18 mouse cellular contexts compared by ENCODE assay signal in the genomic region with DNA sequence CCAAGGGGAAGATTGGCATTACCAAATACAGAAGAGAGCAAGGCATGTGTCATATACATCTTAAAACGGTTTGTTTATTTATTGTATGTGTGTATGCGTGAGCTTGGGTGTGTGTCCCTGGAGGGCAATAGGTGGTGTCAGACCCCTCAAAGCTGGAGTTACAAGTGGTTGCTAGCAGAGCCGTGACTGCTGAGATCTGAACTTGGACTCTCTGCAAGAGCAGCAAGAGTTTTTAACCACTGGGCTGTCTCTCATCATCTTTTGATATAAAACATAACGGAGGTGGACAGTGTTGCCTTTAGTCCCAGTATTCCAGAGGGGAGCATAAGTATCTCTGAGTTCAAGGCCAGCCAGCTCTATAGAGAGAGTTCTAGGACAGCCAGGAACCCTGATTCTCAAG. TPM values are rescaled to one million over a fixed set of nuclear protein-coding genes. Genes with fewer than 3 reads are reported as not detected.
DNase-seq lines count a peak whose midpoint lies in the region; ATAC-seq and TF ChIP-seq lines count a peak whose summit lies in the region.
"Had no signal": no experiment of that assay in that cellular context is flagged by ENCODE, and none has a peak within 500 bp of the region (broad histone marks: within the 10 kb centered on the region; RNA-seq: fewer than 3 reads in every experiment).

No protein-coding gene starts in this region.

- H3K27me3 ChIP-seq in hindbrain, embryonic 11.5 days (ENCODE audit: control insufficient read depth, insufficient read depth, low read length) = no peaks in the 10 kb centered on the region
- H3K27me3 ChIP-seq in hindbrain, postnatal 0 days (ENCODE audit: insufficient read depth, low read length) = no peaks in the 10 kb centered on the region
- H3K27me3 ChIP-seq in hindbrain, embryonic 12.5 days = peaks cover 3% of the 10 kb centered on the region; the same call in 1 of the 2 replicates
- H3K27me3 ChIP-seq in hindbrain, embryonic 15.5 days = no peaks in the 10 kb centered on the region
- no peaks in the 10 kb centered on the region for H3K27me3 ChIP-seq in midbrain, embryonic 16.5 days (ENCODE audit: control insufficient read depth, insufficient read depth, low read depth, low read length)

- H3K36me3 ChIP-seq in hindbrain, embryonic 11.5 days (ENCODE audit: control insufficient read depth, insufficient read depth, low read length) = no peaks in the 10 kb centered on the region
- no peaks in the 10 kb centered on the region for H3K36me3 ChIP-seq in hindbrain, postnatal 0 days (ENCODE audit: insufficient read depth, low read length)
- no peaks in the 10 kb centered on the region for H3K36me3 ChIP-seq in hindbrain, embryonic 12.5 days
- H3K36me3 ChIP-seq in hindbrain, embryonic 15.5 days = no peaks in the 10 kb centered on the region
- no peaks in the 10 kb centered on the region for H3K36me3 ChIP-seq in midbrain, embryonic 16.5 days (ENCODE audit: control insufficient read depth, insufficient read depth, low read length)
- H3K36me3 ChIP-seq: liver, embryonic 15.5 days; lung, embryonic 15.5 days had no signal

- no peak for TF ChIP-seq CTCF in hindbrain, postnatal 0 days (IDR thresholded peaks at IDR 0.05; ENCODE audit: low read depth)

- no peak overlapping the region for H3K4me3 ChIP-seq in hindbrain, embryonic 11.5 days (ENCODE audit: low read depth, low read length)
- H3K4me3 ChIP-seq in hindbrain, postnatal 0 days (ENCODE audit: low read length) = no peak overlapping the region
- no peak overlapping the region for H3K4me3 ChIP-seq in hindbrain, embryonic 12.5 days
- H3K4me3 ChIP-seq in hindbrain, embryonic 15.5 days = no peak overlapping the region
- H3K4me3 ChIP-seq in midbrain, embryonic 16.5 days (ENCODE audit: low read depth, low read length) = no peak overlapping the region
- H3K4me3 ChIP-seq: liver, embryonic 15.5 days; lung, embryonic 15.5 days; myocyte had no signal

- H3K4me2 ChIP-seq in hindbrain, embryonic 11.5 days (replicated peaks; ENCODE audit: low read depth, low read length) = no peak overlapping the region
- H3K4me2 ChIP-seq in hindbrain, postnatal 0 days (ENCODE audit: low read depth, low read length) = no peak overlapping the region
- peak overlapping the region; percentile 39 for H3K4me2 ChIP-seq in hindbrain, embryonic 12.5 days (replicated peaks)
- peak overlapping the region; percentile 32; the same call in 1 of the 2 replicates for H3K4me2 ChIP-seq in hindbrain, embryonic 15.5 days
- H3K4me2 ChIP-seq in midbrain, embryonic 16.5 days (ENCODE audit: low read length) = no peak overlapping the region
- H3K4me2 ChIP-seq: liver, embryonic 15.5 days; lung, embryonic 15.5 days had no signal

- ATAC-seq in hindbrain, embryonic 11.5 days (ENCODE audit: low FRiP score) = no peak
- no peak for ATAC-seq in hindbrain, postnatal 0 days
- ATAC-seq in hindbrain, embryonic 12.5 days (ENCODE audit: low FRiP score) = no peak
- ATAC-seq in hindbrain, embryonic 15.5 days (ENCODE audit: low FRiP score, low read depth) = no peak
- ATAC-seq in midbrain, embryonic 16.5 days = no peak
- ATAC-seq: intestine, embryonic 16.5 days had no signal

- H3K4me1 ChIP-seq in hindbrain, embryonic 11.5 days (replicated peaks; ENCODE audit: control insufficient read depth, insufficient read depth, low read length) = peaks cover 11% of the 10 kb centered on the region; the same call in 1 of the 2 replicates
- H3K4me1 ChIP-seq in hindbrain, postnatal 0 days (ENCODE audit: insufficient read depth, low read length) = no peaks in the 10 kb centered on the region
- peaks cover 33% of the 10 kb centered on the region for H3K4me1 ChIP-seq in hindbrain, embryonic 12.5 days
- H3K4me1 ChIP-seq in hindbrain, embryonic 15.5 days (replicated peaks) = peaks cover 11% of the 10 kb centered on the region
- H3K4me1 ChIP-seq in midbrain, embryonic 16.5 days (ENCODE audit: control insufficient read depth, insufficient read depth, low read length) = peaks cover 19% of the 10 kb centered on the region
- H3K4me1 ChIP-seq: liver, embryonic 15.5 days; lung, embryonic 15.5 days had no signal

- WGBS in hindbrain, embryonic 11.5 days = 68% methylated on average over 4 of the region's 4 CpGs
- 61% methylated on average over 4 of the region's 4 CpGs for WGBS in hindbrain, postnatal 0 days
- 69% methylated on average over 4 of the region's 4 CpGs for WGBS in hindbrain, embryonic 12.5 days
- 61% methylated on average over 4 of the region's 4 CpGs for WGBS in hindbrain, embryonic 15.5 days
- 51% methylated on average over 4 of the region's 4 CpGs for WGBS in midbrain, embryonic 16.5 days

- H3K27ac ChIP-seq in hindbrain, embryonic 11.5 days (ENCODE audit: low read depth, low read length) = 0 out of 2 replicates have a peak overlapping the region, but pooled peaks have one; percentile 19
- no peak overlapping the region for H3K27ac ChIP-seq in hindbrain, postnatal 0 days
- H3K27ac ChIP-seq in hindbrain, embryonic 12.5 days = peak overlapping the region; percentile 74; the same call in 1 of the 2 replicates
- H3K27ac ChIP-seq in hindbrain, embryonic 15.5 days (replicated peaks) = no peak overlapping the region
- H3K27ac ChIP-seq in midbrain, embryonic 16.5 days (ENCODE audit: low read length) = peak overlapping the region; percentile 82
- H3K27ac ChIP-seq: liver, embryonic 15.5 days; lung, embryonic 15.5 days had no signal

- DNase-seq in hindbrain, embryonic 11.5 days (ENCODE audit: low spot score) = no peak
- DNase-seq in hindbrain, postnatal 0 days (ENCODE audit: low spot score) = no peak
- no peak for DNase-seq in adrenal gland, adult (ENCODE audit: inconsistent age in 2 of 2, low spot score in 1 of 2)
- DNase-seq in layer of hippocampus, postnatal 14 days (ENCODE audit: low spot score in 2 of 2) = no peak
- DNase-seq: adrenal gland, adult 8-10 months; cerebellum, adult 11-12 months; gastrocnemius, postnatal 10 days; kidney, postnatal 25 days; liver; lung, postnatal 4 days had no signal

- H3K9ac ChIP-seq in hindbrain, embryonic 11.5 days (ENCODE audit: low read depth, low read length) = no peak overlapping the region
- H3K9ac ChIP-seq in hindbrain, postnatal 0 days (replicated peaks; ENCODE audit: low read length) = no peak overlapping the region
- H3K9ac ChIP-seq in hindbrain, embryonic 12.5 days = no peak overlapping the region
- no peak overlapping the region for H3K9ac ChIP-seq in hindbrain, embryonic 15.5 days
- H3K9ac ChIP-seq in midbrain, embryonic 16.5 days (ENCODE audit: low read depth, low read length) = no peak overlapping the region
- H3K9ac ChIP-seq: liver, embryonic 15.5 days; lung, embryonic 15.5 days had no signal

- H3K9me3 ChIP-seq in hindbrain, embryonic 11.5 days (ENCODE audit: control insufficient read depth, low read length) = no peaks in the 10 kb centered on the region
- H3K9me3 ChIP-seq in hindbrain, postnatal 0 days (ENCODE audit: low read length) = no peaks in the 10 kb centered on the region
- H3K9me3 ChIP-seq in hindbrain, embryonic 12.5 days (replicated peaks) = no peaks in the 10 kb centered on the region
- no peaks in the 10 kb centered on the region for H3K9me3 ChIP-seq in hindbrain, embryonic 15.5 days
- H3K9me3 ChIP-seq in midbrain, embryonic 16.5 days (replicated peaks; ENCODE audit: control insufficient read depth, low read length, poor library complexity, severe bottlenecking) = no peaks in the 10 kb centered on the region
- H3K9me3 ChIP-seq: liver, embryonic 15.5 days; lung, embryonic 15.5 days had no signal

RNA-seq across cellular contexts. Expression of a gene that starts 18.0 kb away (rescaled TPM):
- 49.4 and 57.3 TPM in 2 replicates for polyA plus RNA-seq in hindbrain, embryonic 11.5 days (2014; fragmentation: Nextera tagmentation; extraction: Ambion mirVana)
- 41.5 and 49.3 TPM in 2 replicates for total RNA-seq in hindbrain, postnatal 0 days (2014; rRNA removed)
- polyA plus RNA-seq in hindbrain, postnatal 0 days (2015; fragmentation: Nextera tagmentation; extraction: Ambion mirVana) = 45.8 and 45.9 TPM in 2 replicates
- 50.0 and 58.8 TPM in 2 replicates for polyA plus RNA-seq in hindbrain, embryonic 12.5 days (2016; fragmentation: Nextera tagmentation; extraction: Ambion mirVana)
- 36.5 and 38.6 TPM in 2 replicates for polyA plus RNA-seq in hindbrain, embryonic 15.5 days (2015; fragmentation: Nextera tagmentation; extraction: Ambion mirVana)
- polyA plus RNA-seq in midbrain, embryonic 16.5 days (2015; fragmentation: Nextera tagmentation; extraction: Ambion mirVana) = 47.8 and 51.1 TPM in 2 replicates
- 10 to 100 TPM; 34.4 to 43.7 TPM for total RNA-seq in layer of hippocampus, postnatal 14 days (2021)

RNA-seq across cellular contexts. Expression of a gene that starts 29.0 kb away (rescaled TPM):
- polyA plus RNA-seq in hindbrain, embryonic 11.5 days (2014; fragmentation: Nextera tagmentation; extraction: Ambion mirVana) = 24.8 and 34.2 TPM in 2 replicates
- total RNA-seq in hindbrain, postnatal 0 days (2014; rRNA removed) = 24.0 and 32.8 TPM in 2 replicates
- polyA plus RNA-seq in hindbrain, postnatal 0 days (2015; fragmentation: Nextera tagmentation; extraction: Ambion mirVana) = 23.2 and 23.8 TPM in 2 replicates
- polyA plus RNA-seq in hindbrain, embryonic 12.5 days (2016; fragmentation: Nextera tagmentation; extraction: Ambion mirVana) = 49.3 and 50.5 TPM in 2 replicates
- 29.1 and 33.6 TPM in 2 replicates for polyA plus RNA-seq in hindbrain, embryonic 15.5 days (2015; fragmentation: Nextera tagmentation; extraction: Ambion mirVana)
- polyA plus RNA-seq in midbrain, embryonic 16.5 days (2015; fragmentation: Nextera tagmentation; extraction: Ambion mirVana) = 37.3 and 43.3 TPM in 2 replicates
- 10 to 100 TPM; 14.8 TPM for total RNA-seq in layer of hippocampus, postnatal 14 days (2021)
- total RNA-seq: hematopoietic stem cell, adult 5-6 weeks had no signal

RNA-seq across cellular contexts. Expression of a gene that starts 35.5 kb away (rescaled TPM):
- 7.6 and 9.4 TPM in 2 replicates for polyA plus RNA-seq in hindbrain, embryonic 11.5 days (2014; fragmentation: Nextera tagmentation; extraction: Ambion mirVana)
- 2.6 and 3.2 TPM in 2 replicates for total RNA-seq in hindbrain, postnatal 0 days (2014; rRNA removed)
- polyA plus RNA-seq in hindbrain, postnatal 0 days (2015; fragmentation: Nextera tagmentation; extraction: Ambion mirVana) = 4.3 and 4.4 TPM in 2 replicates
- polyA plus RNA-seq in hindbrain, embryonic 12.5 days (2016; fragmentation: Nextera tagmentation; extraction: Ambion mirVana) = 12.0 and 13.3 TPM in 2 replicates
- 10.1 and 12.7 TPM in 2 replicates for polyA plus RNA-seq in hindbrain, embryonic 15.5 days (2015; fragmentation: Nextera tagmentation; extraction: Ambion mirVana)
- 11.0 and 11.4 TPM in 2 replicates for polyA plus RNA-seq in midbrain, embryonic 16.5 days (2015; fragmentation: Nextera tagmentation; extraction: Ambion mirVana)
- 1 to 10 TPM; 5.1 to 5.2 TPM for total RNA-seq in layer of hippocampus, postnatal 14 days (2021)

RNA-seq across cellular contexts. Expression of a gene that starts 40.7 kb away (rescaled TPM):
- 242 and 245 TPM in 2 replicates for polyA plus RNA-seq in hindbrain, embryonic 11.5 days (2014; fragmentation: Nextera tagmentation; extraction: Ambion mirVana)
- 246 and 291 TPM in 2 replicates for total RNA-seq in hindbrain, postnatal 0 days (2014; rRNA removed)
- 410 and 430 TPM in 2 replicates for polyA plus RNA-seq in hindbrain, postnatal 0 days (2015; fragmentation: Nextera tagmentation; extraction: Ambion mirVana)
- 177 and 220 TPM in 2 replicates for polyA plus RNA-seq in hindbrain, embryonic 12.5 days (2016; fragmentation: Nextera tagmentation; extraction: Ambion mirVana)
- polyA plus RNA-seq in hindbrain, embryonic 15.5 days (2015; fragmentation: Nextera tagmentation; extraction: Ambion mirVana) = 311 and 321 TPM in 2 replicates
- polyA plus RNA-seq in midbrain, embryonic 16.5 days (2015; fragmentation: Nextera tagmentation; extraction: Ambion mirVana) = 263 and 302 TPM in 2 replicates
- total RNA-seq in layer of hippocampus, postnatal 14 days (2021) = 100 to 1,000 TPM; 169 to 175 TPM

RNA-seq across cellular contexts. Expression of a gene that starts 42.5 kb away (rescaled TPM):
- 83.4 and 90.4 TPM in 2 replicates for polyA plus RNA-seq in hindbrain, embryonic 11.5 days (2014; fragmentation: Nextera tagmentation; extraction: Ambion mirVana)
- 257 and 261 TPM in 2 replicates for total RNA-seq in hindbrain, postnatal 0 days (2014; rRNA removed)
- 730 and 732 TPM in 2 replicates for polyA plus RNA-seq in hindbrain, postnatal 0 days (2015; fragmentation: Nextera tagmentation; extraction: Ambion mirVana)
- polyA plus RNA-seq in hindbrain, embryonic 12.5 days (2016; fragmentation: Nextera tagmentation; extraction: Ambion mirVana) = 235 and 271 TPM in 2 replicates
- polyA plus RNA-seq in hindbrain, embryonic 15.5 days (2015; fragmentation: Nextera tagmentation; extraction: Ambion mirVana) = 295 and 319 TPM in 2 replicates
- 380 and 398 TPM in 2 replicates for polyA plus RNA-seq in midbrain, embryonic 16.5 days (2015; fragmentation: Nextera tagmentation; extraction: Ambion mirVana)
- 100 to 1,000 TPM in 1 of 2 experiments, 10 to 100 TPM in 1; 93.5 to 126 TPM for total RNA-seq in layer of hippocampus, postnatal 14 days (2021)

Comparison
In these comparisons a context has a peak if more than half of its experiments do, and no peak if none do; other contexts are left out.
1. H3K27ac ChIP-seq: peak in hindbrain, embryonic 11.5 days (single experiment), hindbrain, embryonic 12.5 days (single experiment) and midbrain, embryonic 16.5 days (single experiment); none in hindbrain, postnatal 0 days (single experiment) and hindbrain, embryonic 15.5 days (single experiment).
2. H3K4me2 ChIP-seq: peak in hindbrain, embryonic 12.5 days (single experiment) and hindbrain, embryonic 15.5 days (single experiment); none in hindbrain, embryonic 11.5 days (single experiment), hindbrain, postnatal 0 days (single experiment) and midbrain, embryonic 16.5 days (single experiment).